Mouse (Mus musculus): Measurements from ENCODE around the gene Aggf1. TPM values are rescaled to one million over a fixed set of nuclear protein-coding genes. Genes with fewer than 3 reads are reported as not detected.
A peak's percentile ranks its signal among the peaks of the same experiment; 100 is the strongest.

The Aggf1 gene
- polyA plus RNA-seq (2015; fragmentation: Nextera tagmentation; extraction: Ambion mirVana) = 34.0 and 35.8 TPM in 2 replicates

GRCm38 (mm10) chr13:95374701-95375553, at the start of gene Aggf1:
Aggf1 (minus strand) TSS chr13:95375352.
- WGBS = under 1% methylated on average over 86 of the region's 86 CpGs
- H3K9me3 ChIP-seq (ENCODE audit: low read length) = no peaks in the 10 kb centered on the region
- H3K4me1 ChIP-seq (ENCODE audit: insufficient read depth, low read length) = peaks cover 11% of the 10 kb centered on the region
- peak within 1 kb of the TSS; percentile 70 for H3K4me2 ChIP-seq (replicated peaks; ENCODE audit: low read depth, low read length)
- H3K36me3 ChIP-seq (ENCODE audit: insufficient read depth, low read length) = peaks cover 11% of the 10 kb centered on the region
- peak; percentile 97 for ATAC-seq (ENCODE audit: low FRiP score, low TSS enrichment)
- peak within 1 kb of the TSS; percentile 92 for H3K9ac ChIP-seq (replicated peaks; ENCODE audit: low read length)
- H3K27me3 ChIP-seq (ENCODE audit: insufficient read depth, low read length) = no peaks in the 10 kb centered on the region
- H3K27ac ChIP-seq (ENCODE audit: low read length) = peak within 1 kb of the TSS; percentile 75
- H3K4me3 ChIP-seq (ENCODE audit: low read length) = peak within 1 kb of the TSS; percentile 89

- Histone ChIP-seq H3K9me3 (ENCODE audit: low read length) (no peaks in the 10 kb centered on the region), H3K9ac (replicated peaks; ENCODE audit: low read length) (no peak overlapping the region), H3K36me3 (ENCODE audit: insufficient read depth, low read length) (no peaks in the 10 kb centered on the region), H3K4me2 (replicated peaks; ENCODE audit: low read depth, low read length) (no peak overlapping the region), H3K27me3 (ENCODE audit: insufficient read depth, low read length) (no peaks in the 10 kb centered on the region), H3K4me1 (ENCODE audit: insufficient read depth, low read length) (no peaks in the 10 kb centered on the region), H3K4me3 (ENCODE audit: low read length) (no peak overlapping the region), H3K27ac (ENCODE audit: low read length) (no peak overlapping the region)
- WGBS = 68% methylated on average over 7 of the region's 7 CpGs
- ATAC-seq (ENCODE audit: low FRiP score, low TSS enrichment) = no peak
Measured at GRCm38 (mm10) chr13:95424932-95425331, 49.8 kb upstream of the Aggf1 start.

GRCm38 (mm10) chr13:95419204-95419749, 44.1 kb upstream of the Aggf1 start:
- no peaks in the 10 kb centered on the region for H3K9me3 ChIP-seq (ENCODE audit: low read length)
- 11% methylated on average over 8 of the region's 8 CpGs for WGBS
- no peak overlapping the region for H3K27ac ChIP-seq (ENCODE audit: low read length)
- no peak overlapping the region for H3K9ac ChIP-seq (replicated peaks; ENCODE audit: low read length)
- H3K4me1 ChIP-seq (ENCODE audit: insufficient read depth, low read length) = 0 out of 2 replicates have a peak, but pooled peaks cover 7% of the 10 kb centered on the region
- ATAC-seq (ENCODE audit: low FRiP score, low TSS enrichment) = no peak
- H3K4me3 ChIP-seq (ENCODE audit: low read length) = no peak overlapping the region
- no peaks in the 10 kb centered on the region for H3K36me3 ChIP-seq (ENCODE audit: insufficient read depth, low read length)
- no peak overlapping the region for H3K4me2 ChIP-seq (replicated peaks; ENCODE audit: low read depth, low read length)
- H3K27me3 ChIP-seq (ENCODE audit: insufficient read depth, low read length) = no peaks in the 10 kb centered on the region

- Histone ChIP-seq H3K4me3 (ENCODE audit: low read length) (no peak overlapping the region), H3K9ac (replicated peaks; ENCODE audit: low read length) (no peak overlapping the region), H3K9me3 (ENCODE audit: low read length) (no peaks in the 10 kb centered on the region), H3K36me3 (ENCODE audit: insufficient read depth, low read length) (no peaks in the 10 kb centered on the region), H3K4me1 (ENCODE audit: insufficient read depth, low read length) (0 out of 2 replicates have a peak, but pooled peaks cover 7% of the 10 kb centered on the region), H3K27ac (ENCODE audit: low read length) (no peak overlapping the region), H3K27me3 (ENCODE audit: insufficient read depth, low read length) (no peaks in the 10 kb centered on the region), H3K4me2 (replicated peaks; ENCODE audit: low read depth, low read length) (no peak overlapping the region)
- 57% methylated on average over 6 of the region's 6 CpGs for WGBS
- ATAC-seq (ENCODE audit: low FRiP score, low TSS enrichment) = no peak
Measured at GRCm38 (mm10) chr13:95418575-95419203, 43.5 kb upstream of the Aggf1 start.

- no peaks in the 10 kb centered on the region for H3K36me3 ChIP-seq (ENCODE audit: insufficient read depth, low read length)
- no peaks in the 10 kb centered on the region for H3K9me3 ChIP-seq (ENCODE audit: low read length)
- H3K4me2 ChIP-seq (replicated peaks; ENCODE audit: low read depth, low read length) = no peak overlapping the region
- no peaks in the 10 kb centered on the region for H3K27me3 ChIP-seq (ENCODE audit: insufficient read depth, low read length)
- no peak overlapping the region for H3K27ac ChIP-seq (ENCODE audit: low read length)
- no peak for ATAC-seq (ENCODE audit: low FRiP score, low TSS enrichment)
- H3K9ac ChIP-seq (replicated peaks; ENCODE audit: low read length) = no peak overlapping the region
- no peaks in the 10 kb centered on the region for H3K4me1 ChIP-seq (ENCODE audit: insufficient read depth, low read length)
- 38% methylated on average over 2 of the region's 2 CpGs for WGBS
- H3K4me3 ChIP-seq (ENCODE audit: low read length) = no peak overlapping the region
Measured at GRCm38 (mm10) chr13:95412257-95412656, 37.1 kb upstream of the Aggf1 start.

DNA sequence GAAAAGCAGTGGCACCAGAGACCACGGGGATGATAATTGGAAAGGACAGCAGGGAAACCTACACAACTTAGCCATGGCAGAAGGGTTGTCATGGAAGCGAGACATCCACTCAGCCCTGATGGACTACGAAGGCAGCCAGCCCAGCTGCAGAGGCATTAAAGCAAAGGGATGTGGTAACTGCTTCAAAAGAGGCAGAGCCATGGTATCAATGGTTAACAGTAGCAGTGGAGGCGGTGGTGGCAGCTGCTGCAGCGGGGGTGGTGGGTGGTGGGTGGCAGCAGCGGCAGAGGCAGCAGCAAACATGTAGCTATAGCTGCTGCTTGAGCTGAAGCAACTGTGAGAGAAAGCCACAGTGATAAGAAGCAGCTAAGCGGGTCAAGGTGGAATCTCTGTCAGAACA, 18.1 kb upstream of the Aggf1 start:
- no peak overlapping the region for H3K9ac ChIP-seq (replicated peaks; ENCODE audit: low read length)
- no peaks in the 10 kb centered on the region for H3K27me3 ChIP-seq (ENCODE audit: insufficient read depth, low read length)
- no peaks in the 10 kb centered on the region for H3K4me1 ChIP-seq (ENCODE audit: insufficient read depth, low read length)
- H3K36me3 ChIP-seq (ENCODE audit: insufficient read depth, low read length) = no peaks in the 10 kb centered on the region
- H3K9me3 ChIP-seq (ENCODE audit: low read length) = peaks cover 17% of the 10 kb centered on the region
- H3K4me3 ChIP-seq (ENCODE audit: low read length) = no peak overlapping the region
- no peak for ATAC-seq (ENCODE audit: low FRiP score, low TSS enrichment)
- H3K4me2 ChIP-seq (replicated peaks; ENCODE audit: low read depth, low read length) = no peak overlapping the region
- no peak overlapping the region for H3K27ac ChIP-seq (ENCODE audit: low read length)
- 91% methylated on average over 7 of the region's 7 CpGs for WGBS

DNA sequence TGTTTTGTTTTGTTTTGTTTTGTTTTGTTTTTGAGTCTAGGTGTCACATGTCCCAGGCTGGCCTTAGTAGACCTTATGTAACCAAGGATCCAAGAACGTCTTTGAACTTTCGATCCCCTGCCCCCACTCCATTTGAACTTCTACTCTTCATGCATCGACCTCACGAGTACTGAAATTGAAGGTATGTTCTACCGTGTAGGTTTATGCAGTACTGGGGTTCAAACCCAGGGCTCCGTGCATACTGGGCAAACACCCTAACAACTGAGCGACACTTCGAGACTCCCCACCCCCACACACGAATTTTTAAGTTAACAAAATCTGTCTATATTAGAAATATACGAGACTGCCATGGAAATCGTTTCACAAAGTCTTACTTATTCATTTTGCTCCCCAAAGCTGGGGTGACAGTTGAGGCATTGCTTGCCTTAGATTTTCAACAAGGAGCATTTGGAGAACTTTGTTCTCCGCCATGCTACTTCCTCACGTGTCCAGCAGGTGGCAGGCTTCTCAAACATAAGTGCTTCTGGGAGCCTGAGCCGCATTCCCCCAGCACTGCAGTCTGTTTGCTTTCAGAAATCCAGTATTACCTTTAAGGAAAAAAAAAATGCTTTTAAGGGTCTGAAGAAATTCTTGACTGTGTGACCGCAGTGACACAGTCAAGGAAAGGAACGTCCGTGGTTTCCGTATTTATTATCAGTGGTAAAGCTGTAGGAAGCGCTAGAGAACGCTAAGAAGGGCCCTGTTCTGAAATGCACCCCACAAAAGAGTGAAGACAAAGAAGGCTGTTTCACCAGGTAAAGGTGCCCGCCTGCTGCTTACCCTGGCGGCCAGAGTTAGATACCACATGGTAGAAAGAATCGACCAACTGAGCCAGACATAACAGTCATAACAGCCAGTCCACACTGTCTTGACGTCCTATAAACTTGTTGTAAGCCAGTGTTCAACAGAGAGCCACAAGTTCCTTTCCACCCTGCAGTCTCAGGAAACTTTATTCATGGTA, 15.0 kb upstream of the Aggf1 start:
- 35% methylated on average over 24 of the region's 24 CpGs for WGBS
- Histone ChIP-seq H3K4me2 (replicated peaks; ENCODE audit: low read depth, low read length) (peak overlapping the region; percentile 24), H3K27me3 (ENCODE audit: insufficient read depth, low read length) (no peaks in the 10 kb centered on the region), H3K4me3 (ENCODE audit: low read length) (no peak overlapping the region), H3K9ac (replicated peaks; ENCODE audit: low read length) (no peak overlapping the region), H3K9me3 (ENCODE audit: low read length) (no peaks in the 10 kb centered on the region), H3K36me3 (ENCODE audit: insufficient read depth, low read length) (no peaks in the 10 kb centered on the region), H3K4me1 (ENCODE audit: insufficient read depth, low read length) (no peaks in the 10 kb centered on the region), H3K27ac (ENCODE audit: low read length) (no peak overlapping the region)
- ATAC-seq (ENCODE audit: low FRiP score, low TSS enrichment) = no peak

DNA sequence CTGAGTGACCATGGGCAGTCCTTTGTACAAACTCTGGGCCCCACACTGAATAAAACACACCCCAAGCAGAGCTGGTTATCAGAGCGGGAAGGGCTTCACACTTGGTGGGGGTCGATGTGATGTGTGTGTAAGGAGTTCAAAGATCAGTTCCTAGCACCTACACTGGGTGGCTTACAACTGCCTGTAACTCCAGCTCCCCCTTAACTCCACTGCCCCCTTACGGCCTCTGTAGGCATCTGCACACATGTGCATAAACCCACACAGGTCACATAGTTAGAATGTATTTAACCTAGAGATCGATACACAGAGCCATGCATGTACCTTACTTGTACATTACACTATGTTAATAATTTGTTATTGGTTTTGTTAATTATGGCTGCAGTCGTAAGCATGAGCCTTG, 13.1 kb upstream of the Aggf1 start:
- no peaks in the 10 kb centered on the region for H3K4me1 ChIP-seq (ENCODE audit: insufficient read depth, low read length)
- no peaks in the 10 kb centered on the region for H3K9me3 ChIP-seq (ENCODE audit: low read length)
- no peak overlapping the region for H3K9ac ChIP-seq (replicated peaks; ENCODE audit: low read length)
- H3K4me2 ChIP-seq (replicated peaks; ENCODE audit: low read depth, low read length) = no peak overlapping the region
- 82% methylated on average over 5 of the region's 5 CpGs for WGBS
- no peak for ATAC-seq (ENCODE audit: low FRiP score, low TSS enrichment)
- H3K27me3 ChIP-seq (ENCODE audit: insufficient read depth, low read length) = no peaks in the 10 kb centered on the region
- no peak overlapping the region for H3K27ac ChIP-seq (ENCODE audit: low read length)
- no peak overlapping the region for H3K4me3 ChIP-seq (ENCODE audit: low read length)
- H3K36me3 ChIP-seq (ENCODE audit: insufficient read depth, low read length) = no peaks in the 10 kb centered on the region

GRCm38 (mm10) chr13:95382418-95382817, 7.3 kb upstream of the Aggf1 start:
- no peak overlapping the region for H3K9ac ChIP-seq (replicated peaks; ENCODE audit: low read length)
- no peak overlapping the region for H3K4me2 ChIP-seq (replicated peaks; ENCODE audit: low read depth, low read length)
- 51% methylated on average over 5 of the region's 5 CpGs for WGBS
- H3K9me3 ChIP-seq (ENCODE audit: low read length) = no peaks in the 10 kb centered on the region
- H3K4me1 ChIP-seq (ENCODE audit: insufficient read depth, low read length) = no peaks in the 10 kb centered on the region
- no peak overlapping the region for H3K27ac ChIP-seq (ENCODE audit: low read length)
- no peak for ATAC-seq (ENCODE audit: low FRiP score, low TSS enrichment)
- H3K4me3 ChIP-seq (ENCODE audit: low read length) = no peak overlapping the region
- H3K27me3 ChIP-seq (ENCODE audit: insufficient read depth, low read length) = no peaks in the 10 kb centered on the region
- no peaks in the 10 kb centered on the region for H3K36me3 ChIP-seq (ENCODE audit: insufficient read depth, low read length)

Measured in kidney, embryonic 16.5 days (tissue).